Mouse (Mus musculus) cerebellum, adult 11 months (tissue): ENCODE measurements around the gene Polr2e.

Experiments
- DNase-seq: peaks from one replicate; pipeline ENCODE4 v3.0.0; 2022

Polr2e gene

DNA sequence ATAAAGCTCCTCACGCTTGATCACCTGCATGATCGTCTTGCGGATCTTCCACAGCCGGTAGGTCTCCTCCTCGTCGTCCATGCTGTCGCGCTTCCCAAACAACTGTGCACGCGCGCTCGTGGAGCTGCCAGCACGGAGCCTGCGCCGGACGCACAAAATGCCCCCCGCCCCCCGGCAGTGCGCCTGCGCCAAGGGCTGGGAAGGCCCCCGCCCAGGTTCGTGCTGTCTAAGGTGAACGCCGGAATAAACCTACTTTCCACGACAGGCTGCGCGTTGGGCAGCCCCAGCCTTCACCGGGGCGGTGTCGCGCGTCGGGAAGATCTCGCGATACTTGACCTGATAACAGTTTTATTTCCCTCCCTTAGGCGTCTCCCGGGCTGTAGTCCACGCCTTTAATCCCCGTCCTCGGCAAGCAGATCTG is at the start of gene Polr2e:
Gene Polr2e (minus strand): TSS at position 237 of the 421 bp plus-strand sequence.
- peak; percentile 97 for DNase-seq

DNA sequence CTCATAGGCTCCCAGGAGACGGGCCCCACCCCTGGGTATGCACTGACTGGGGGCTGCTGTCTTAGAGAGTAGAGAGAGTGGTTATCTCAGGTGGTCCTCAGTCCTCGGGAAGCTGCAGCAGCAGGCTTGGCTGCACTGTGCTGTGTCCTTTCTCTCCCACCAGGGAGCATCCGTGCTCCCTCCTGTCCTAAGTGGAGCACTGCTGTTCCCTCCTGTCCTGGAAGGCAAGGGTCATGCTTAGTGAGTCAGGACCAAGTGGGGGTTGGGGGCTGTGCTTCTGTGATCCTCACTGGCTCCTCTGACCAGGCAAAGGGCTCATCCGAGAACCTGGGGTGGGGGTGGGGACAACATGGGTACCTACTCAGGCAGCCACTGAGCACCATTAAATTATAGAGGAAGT is 49.6 kb upstream of the Polr2e start:
- no peak for DNase-seq

GRCm38 (mm10) chr10:80087483-80087882 is 47.9 kb upstream of the Polr2e start:
- DNase-seq, result no peak

- no peak for DNase-seq
These were observed 47.3 kb upstream of the Polr2e start for GRCm38 (mm10) chr10:80086847-80087246.

DNA sequence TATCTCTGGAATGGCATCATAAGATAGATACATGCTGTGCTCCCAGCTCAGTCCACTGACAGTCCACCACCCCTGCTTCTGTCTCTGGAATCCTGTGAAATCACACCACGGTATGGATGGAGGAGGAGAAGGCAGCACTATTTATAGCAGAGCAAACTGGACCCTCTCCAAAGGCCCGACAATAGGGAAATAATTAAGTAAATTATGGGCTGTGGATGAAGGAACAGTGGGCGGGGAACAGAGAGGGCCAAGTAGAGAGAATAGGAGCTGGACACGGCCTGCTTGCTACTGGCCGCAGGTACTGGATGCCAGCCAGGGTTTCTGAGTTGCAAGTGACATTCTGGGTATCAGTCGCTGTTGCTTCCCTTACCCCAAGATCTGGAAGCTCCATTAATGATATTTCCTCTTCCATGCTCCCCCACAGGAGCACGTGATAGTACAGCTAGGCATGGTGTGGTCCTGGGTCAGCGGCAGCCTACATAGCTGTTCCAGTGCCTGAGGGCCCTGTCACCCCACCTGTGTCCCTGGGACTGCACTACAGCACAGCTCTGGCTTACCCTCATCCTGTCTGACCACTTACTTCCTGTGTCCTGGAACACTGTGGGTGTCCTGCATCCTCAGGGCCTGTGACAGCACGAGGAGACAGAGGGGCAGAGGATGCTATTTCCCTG is 45.4 kb upstream of the Polr2e start:
- DNase-seq, result peak; percentile 35

DNA sequence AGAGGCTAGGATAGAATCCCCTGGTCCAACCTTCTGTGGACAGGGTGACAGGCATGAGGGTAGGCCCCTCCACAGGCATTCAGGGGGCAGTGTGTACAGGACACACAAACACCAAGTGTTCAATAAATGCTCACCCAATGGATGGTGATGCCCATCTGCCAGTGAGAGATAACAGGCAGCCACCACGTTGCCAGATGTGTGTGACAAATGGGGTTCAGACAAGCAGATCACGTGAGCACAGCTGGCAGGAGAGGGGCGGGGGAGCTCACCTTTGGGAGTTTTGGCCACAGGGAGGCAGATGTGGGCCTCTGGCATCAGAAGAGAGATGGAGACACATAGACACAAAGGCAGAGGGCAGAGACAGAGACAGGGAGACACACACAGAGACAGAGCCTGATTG is 41.5 kb upstream of the Polr2e start:
- no peak for DNase-seq

DNA sequence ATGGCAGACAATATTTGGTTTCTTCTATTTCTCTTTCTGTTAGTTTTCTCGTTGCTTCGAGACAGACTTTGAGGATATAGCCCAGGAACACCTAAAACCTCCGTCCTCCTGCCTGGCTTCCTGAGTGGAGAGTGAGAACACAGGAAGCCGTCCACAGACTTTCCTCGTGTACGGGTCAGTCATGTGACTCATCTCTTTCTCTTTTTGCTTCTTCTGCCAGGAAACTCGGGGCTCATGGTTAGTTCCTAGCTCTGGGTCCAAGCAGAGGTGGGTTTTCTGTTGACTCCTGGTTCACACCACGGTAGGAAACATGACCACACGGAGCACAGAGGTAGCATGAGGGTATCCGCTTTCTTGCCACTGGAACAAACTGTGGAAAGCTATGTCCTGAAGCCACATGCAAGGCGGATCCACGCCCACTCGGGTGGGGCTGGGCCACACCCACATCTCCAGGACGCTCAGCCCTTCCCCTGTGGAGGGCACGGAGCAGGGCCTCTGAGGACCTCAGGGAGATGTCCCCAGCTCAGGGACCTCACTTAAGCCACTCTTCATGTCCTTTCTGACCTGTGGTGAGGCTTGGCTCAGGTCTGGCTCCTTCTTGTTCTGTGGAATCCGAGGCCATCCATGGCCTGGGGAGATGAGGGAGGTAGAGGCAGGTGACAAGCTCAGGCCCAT is 40.9 kb upstream of the Polr2e start:
- DNase-seq, result no peak

GRCm38 (mm10) chr10:80078366-80078765 is 38.8 kb upstream of the Polr2e start:
- DNase-seq, result no peak

DNA sequence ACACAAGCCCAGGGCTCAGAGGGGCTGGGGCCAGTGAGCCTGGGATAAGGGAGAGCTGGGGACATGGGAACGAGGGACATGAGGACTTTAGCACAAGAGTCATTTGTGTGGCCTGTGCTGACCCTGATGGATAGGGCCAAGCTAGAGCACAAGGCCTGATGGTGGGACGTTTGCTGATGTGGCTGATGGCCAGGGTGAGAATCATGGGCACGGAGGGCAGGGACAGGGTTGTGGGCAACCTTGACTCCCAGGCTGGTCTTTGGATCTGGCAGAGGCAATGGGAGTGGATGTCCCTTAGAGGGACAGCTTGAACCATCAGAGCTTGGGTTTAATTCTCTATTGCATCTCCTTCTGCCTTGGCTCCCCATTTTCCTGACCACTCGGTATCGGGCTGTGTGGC is 37.7 kb upstream of the Polr2e start:
- DNase-seq, result no peak

GRCm38 (mm10) chr10:80076386-80076785 is 36.8 kb upstream of the Polr2e start:
- no peak for DNase-seq

DNA sequence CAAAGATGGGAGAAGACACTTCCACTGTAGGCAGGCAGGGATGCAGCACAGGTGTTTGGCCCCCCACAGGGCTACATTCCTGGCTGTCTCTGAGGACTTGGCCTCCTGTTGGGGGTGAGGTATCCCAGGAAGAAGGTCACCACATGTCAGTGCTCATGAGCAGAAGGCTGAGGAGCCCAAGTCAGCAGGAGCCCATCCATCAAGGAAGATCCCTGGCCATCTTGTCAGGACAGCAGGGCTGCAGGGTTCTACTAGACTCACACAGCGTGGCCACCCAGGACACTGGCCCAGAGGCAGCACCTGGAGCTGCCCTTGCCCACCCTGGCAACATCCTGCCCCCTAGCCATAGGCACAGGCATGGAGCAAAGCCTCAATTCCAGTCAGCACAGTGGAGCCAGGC is 36.3 kb upstream of the Polr2e start:
- no peak for DNase-seq

GRCm38 (mm10) chr10:80074813-80075601 is 35.4 kb upstream of the Polr2e start:
- DNase-seq, result no peak

DNA sequence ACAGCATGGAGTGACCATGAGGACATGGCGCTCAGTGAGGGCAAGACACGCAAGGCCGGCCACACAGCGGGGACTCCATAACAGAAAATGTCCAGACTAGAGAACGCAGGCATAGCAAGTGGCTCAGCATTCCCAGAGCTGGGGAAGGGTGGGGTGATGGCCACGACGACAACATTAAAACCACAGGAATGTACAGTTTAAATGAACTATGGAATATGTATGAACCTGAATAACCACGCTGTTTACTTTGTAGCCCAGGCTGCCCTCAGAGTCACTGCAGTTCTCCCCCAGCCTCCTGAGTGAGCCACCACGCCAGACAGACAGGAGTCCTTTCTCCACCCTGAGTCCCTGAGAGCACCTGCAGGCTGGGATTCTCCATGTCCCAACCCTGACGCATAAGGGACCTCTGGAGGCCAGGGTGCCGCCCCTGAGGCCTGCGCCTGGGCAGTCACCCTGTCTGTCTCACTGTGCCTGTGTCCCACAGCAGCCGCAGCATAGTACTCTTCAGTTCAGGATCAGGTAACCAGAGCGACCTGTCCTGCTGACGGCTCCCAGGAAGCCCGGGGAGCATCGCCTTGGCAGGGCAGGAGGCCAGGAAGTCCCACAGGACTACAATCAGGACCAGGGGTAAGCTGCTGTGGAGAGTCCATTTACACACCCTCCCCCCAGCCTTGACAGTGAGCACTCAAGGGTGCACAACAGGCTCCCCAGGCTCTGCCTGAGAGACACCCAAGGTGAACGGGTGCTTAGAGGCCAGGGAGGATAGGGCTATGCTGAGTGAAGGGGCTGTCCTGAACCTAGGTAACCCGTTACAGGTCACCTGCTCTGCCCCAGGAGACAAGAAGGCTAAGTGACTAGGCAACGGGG is 33.3 kb upstream of the Polr2e start:
- no peak for DNase-seq

DNA sequence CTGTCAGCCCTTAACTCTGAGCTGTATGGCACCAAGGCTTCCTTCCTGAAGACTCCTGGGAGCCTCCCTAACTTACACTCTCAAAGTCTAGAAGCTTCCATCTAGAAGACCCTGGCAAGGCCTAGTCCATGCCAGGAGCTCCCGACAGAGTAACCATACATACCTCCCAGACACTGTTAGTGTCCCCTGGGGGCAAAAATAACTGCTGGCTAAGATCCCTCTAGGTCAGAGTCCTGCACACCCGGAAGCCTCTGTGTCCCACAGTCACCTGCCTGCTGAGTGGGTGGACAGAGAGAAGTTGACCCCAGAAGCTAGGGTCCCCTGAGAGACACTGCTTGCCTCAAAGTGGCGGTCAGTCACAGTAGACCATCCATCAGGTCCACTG is 31.9 kb upstream of the Polr2e start:
- no peak for DNase-seq

DNA sequence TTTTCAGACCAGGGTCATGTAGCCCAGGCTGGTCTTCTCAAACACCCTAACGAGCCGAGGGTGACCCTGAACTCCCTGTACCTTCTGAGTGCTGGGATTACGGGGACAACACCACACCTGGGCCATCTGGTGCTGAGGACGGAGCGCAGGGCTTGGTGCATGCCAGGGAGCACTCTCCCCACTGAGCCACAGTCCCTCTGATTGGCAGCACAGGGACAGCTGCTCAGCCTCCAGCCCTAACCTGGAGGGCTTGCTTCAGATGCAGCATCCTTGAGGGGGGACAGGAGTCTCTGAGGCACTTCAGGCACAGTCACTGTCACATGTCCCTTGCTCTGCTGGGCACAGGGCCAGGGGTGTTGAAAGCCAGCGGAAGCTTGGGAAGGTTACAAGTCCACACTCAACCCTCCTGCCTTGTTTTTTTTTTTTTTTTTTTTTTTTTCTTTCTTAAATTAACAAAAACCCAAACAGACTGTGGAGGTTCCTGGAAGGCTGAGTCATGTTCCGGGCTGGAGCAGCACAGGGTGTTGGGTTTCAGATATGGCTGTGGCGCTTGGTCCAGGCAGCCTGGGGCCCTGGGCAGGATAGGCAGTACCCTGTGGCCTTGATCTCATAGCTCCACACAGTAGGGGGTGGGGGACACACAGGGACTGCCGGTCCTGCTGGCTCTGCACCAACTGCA is 31.4 kb upstream of the Polr2e start:
- DNase-seq, result peak; percentile 83

- no peak for DNase-seq
These were observed 30.4 kb upstream of the Polr2e start for GRCm38 (mm10) chr10:80069948-80070450.

- no peak for DNase-seq
These were observed 29.7 kb upstream of the Polr2e start for GRCm38 (mm10) chr10:80069251-80069650.

DNA sequence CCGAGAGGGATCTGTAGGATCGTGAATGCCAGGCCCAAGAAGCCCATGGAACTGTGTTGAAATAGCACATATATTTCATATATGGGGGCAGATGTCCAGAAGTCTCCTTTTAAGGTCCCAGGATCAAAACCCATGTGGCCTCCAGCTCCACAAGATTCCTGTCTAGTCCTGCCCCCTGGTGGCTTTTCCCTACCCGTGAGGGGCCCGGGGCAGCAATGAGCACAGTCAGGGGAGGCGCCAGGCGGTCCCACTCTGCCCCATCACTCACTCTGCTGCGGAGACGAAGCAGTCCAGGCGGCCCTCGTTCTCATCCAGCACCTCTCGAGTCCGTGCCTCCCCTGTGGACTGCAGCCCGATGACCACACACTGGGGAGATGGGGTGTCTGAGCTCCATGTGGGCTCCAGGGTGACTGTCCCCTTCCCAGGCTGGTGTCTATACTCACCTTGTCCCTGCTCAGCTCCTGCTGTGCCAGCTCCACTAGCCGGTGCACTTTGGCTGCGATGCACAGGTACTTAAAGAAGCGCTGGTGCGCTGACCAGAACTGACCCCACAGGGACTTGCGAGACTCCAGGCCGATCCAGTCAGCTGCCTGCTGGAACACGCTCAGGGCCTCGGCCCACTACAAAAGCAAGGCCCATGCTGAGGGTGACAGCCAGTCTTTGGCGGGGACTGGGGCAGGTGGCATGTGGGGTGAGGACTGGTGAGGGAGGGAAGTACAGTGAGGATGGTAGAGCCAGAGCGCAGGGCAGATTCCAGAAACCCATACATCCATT is 24.5 kb upstream of the Polr2e start:
- no peak for DNase-seq

- DNase-seq, result no peak
These were observed 23.5 kb upstream of the Polr2e start for GRCm38 (mm10) chr10:80063104-80063503.

DNA sequence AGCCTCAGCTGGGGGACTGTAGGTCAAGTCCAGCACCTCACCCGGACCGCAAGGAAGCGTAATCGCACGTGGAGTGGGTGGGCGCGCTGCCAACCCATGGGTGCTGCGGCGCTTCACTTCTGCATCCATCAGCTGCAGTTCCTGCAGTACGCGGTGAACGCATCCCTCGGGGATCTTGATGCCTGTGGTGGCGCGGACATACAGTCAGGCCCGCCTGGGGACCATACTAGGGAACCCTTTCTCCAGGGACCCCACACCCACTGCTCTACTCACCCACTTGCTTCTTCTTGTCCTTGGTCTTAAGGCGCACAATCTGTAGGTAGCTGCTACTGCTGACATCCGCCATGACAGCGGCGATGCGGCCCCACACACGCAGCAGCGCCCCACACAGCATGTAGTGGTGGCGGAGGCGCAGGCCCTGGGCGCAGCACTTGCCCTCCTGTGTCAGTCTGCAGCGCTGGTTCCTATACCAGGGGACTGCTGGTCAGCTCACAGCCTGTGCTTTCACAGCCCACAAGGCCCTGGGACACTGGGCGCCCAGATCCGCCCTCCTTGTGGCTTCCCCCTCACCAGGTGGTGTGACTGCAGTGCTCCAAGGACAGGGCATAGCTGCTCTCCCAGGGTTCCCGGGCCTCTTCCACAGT is 18.2 kb upstream of the Polr2e start:
- no peak for DNase-seq
